Mouse (Mus musculus) forebrain, postnatal 0 days (tissue): ENCODE results near the gene Nebl. TPM values are rescaled to one million over a fixed set of nuclear protein-coding genes. Genes with fewer than 3 reads are reported as not detected.

ENCODE experiments used
- ATAC-seq: fragments of 200-750 bp; cut with Nextera tagmentation; 2 replicates; pipeline ENCODE4 v1.8.0; 2017; ENCODE audit warnings: mild to moderate bottlenecking, moderate library complexity
- DNase-seq: peaks from one replicate; pipeline ENCODE4 v3.0.0-alpha.2; 2015
- H3K27ac ChIP-seq: fragments of 300-500 bp; sonication (generic); 2 replicates; pipeline ENCODE4 v1.5.1; 2014; ENCODE audit warnings: low read depth, mild to moderate bottlenecking, antibody characterized with exemption, low read length, moderate library complexity, mixed read lengths
- H3K27me3 ChIP-seq: fragments of 300-500 bp; sonication (generic); 2 replicates; pipeline ENCODE4 v1.6.1; 2014; ENCODE audit warnings: mild to moderate bottlenecking, low read length, mixed read lengths; ENCODE audit not compliant: insufficient read depth
- H3K36me3 ChIP-seq: fragments of 300-500 bp; sonication (generic); 2 replicates; pipeline ENCODE4 v1.6.1; 2014; ENCODE audit warnings: mild to moderate bottlenecking, moderate library complexity; ENCODE audit not compliant: insufficient read depth
- H3K4me1 ChIP-seq: fragments of 300-500 bp; sonication (generic); 2 replicates; pipeline ENCODE4 v1.6.1; 2014; ENCODE audit warnings: antibody characterized with exemption; ENCODE audit not compliant: insufficient read depth
- H3K4me2 ChIP-seq: fragments of 300-500 bp; sonication (generic); 2 replicates; pipeline ENCODE4 v1.6.1; 2014; ENCODE audit warnings: low read depth, mild to moderate bottlenecking, moderate library complexity
- H3K4me3 ChIP-seq: fragments of 300-500 bp; sonication (generic); 2 replicates; pipeline ENCODE4 v1.5.1; 2014; ENCODE audit warnings: low read depth, low read length, mixed read lengths
- H3K9ac ChIP-seq: fragments of 300-500 bp; sonication (generic); 2 replicates; pipeline ENCODE4 v1.6.1; 2014; ENCODE audit warnings: mild to moderate bottlenecking
- H3K9me3 ChIP-seq: fragments of 300-500 bp; sonication (generic); 2 replicates; pipeline ENCODE4 v1.6.1; 2016; ENCODE audit warnings: low read length
- CTCF ChIP-seq: sonication (generic); IDR thresholded peaks from 2 replicates; pipeline ENCODE4 v1.5.1; 2016; ENCODE audit warnings: antibody characterized with exemption, control low read depth, low read depth
- WGBS: fragments of 180-500 bp; shearing (Covaris S2); extraction: QIAGEN DNeasy Blood & Tissue Kit; methylation state at CpG from one replicate; pipeline ENCODE4 v1.1.7; 2014; 5-methylcytosine and 5-hydroxymethylcytosine counted together
- polyA plus RNA-seq: library from polyadenylated mRNA; unstranded; fragments of >200 nt; fragmentation: Nextera tagmentation; extraction: Ambion mirVana; gene quantifications from 2 replicates; pipeline ENCODE4 v1.2.1, GENCODE M21; 2015
- total RNA-seq: library from RNA; depleted of rRNA; stranded (reverse); fragments of >200 nt; gene quantifications from 2 replicates; pipeline ENCODE4 v1.2.3, GENCODE M21; 2014

Nebl gene
- total and polyA plus RNA-seq, 2 experiments from 2014 or later = 9.2 to 27.8 TPM

DNA sequence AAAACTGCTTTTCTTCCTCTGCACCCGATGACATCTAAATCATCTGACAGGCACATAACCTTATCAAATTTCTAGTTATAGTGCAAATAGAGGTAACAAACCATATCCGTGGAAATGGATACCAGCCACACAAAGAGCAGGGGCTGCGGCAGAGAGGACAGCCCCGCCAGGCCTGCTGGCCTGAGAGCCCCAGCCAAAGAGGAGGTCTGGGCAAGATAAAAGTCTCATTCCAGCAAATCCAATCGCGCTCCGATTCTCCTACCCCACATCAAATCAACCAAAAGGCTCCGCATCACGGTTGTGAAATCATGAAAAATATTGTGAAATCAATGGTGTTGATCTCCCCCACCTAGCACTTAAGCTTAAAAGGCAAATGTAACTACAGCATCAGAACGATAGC is 191.5 kb downstream of the Nebl start:
- TF ChIP-seq CTCF = no peak
- Histone ChIP-seq H3K36me3 (no peaks in the 10 kb centered on the region), H3K9me3 (no peaks in the 10 kb centered on the region), H3K27ac (no peak overlapping the region), H3K4me1 (no peaks in the 10 kb centered on the region), H3K9ac (no peak overlapping the region), H3K4me2 (no peak overlapping the region), H3K27me3 (no peaks in the 10 kb centered on the region), H3K4me3 (no peak overlapping the region)
- ATAC-seq (no peak), DNase-seq (no peak)
- WGBS = 86% methylated on average over 10 of the region's 10 CpGs

DNA sequence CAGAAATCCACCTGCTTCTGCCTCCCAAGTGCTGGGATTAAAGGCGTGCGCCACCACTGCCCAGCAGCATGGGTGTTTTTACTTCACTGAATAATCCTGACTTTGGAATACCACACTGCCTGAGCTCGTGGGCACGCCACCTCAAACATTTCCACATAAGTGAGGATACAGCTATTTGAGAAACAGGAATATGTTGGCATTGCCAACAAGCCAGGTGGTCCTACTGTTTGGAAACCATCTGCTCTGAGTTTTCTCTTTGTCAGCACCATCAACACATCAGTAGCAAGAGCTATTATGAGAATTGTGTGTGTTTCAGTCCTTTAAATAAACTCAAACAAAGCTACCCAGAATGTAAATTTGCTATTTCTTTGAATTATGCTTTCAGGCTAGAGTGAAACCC is 192.8 kb downstream of the Nebl start:
- no peaks in the 10 kb centered on the region for H3K4me1 ChIP-seq
- TF ChIP-seq CTCF = no peak
- H3K9ac ChIP-seq = no peak overlapping the region
- H3K9me3 ChIP-seq = no peaks in the 10 kb centered on the region
- no peaks in the 10 kb centered on the region for H3K36me3 ChIP-seq
- H3K27me3 ChIP-seq = no peaks in the 10 kb centered on the region
- DNase-seq (peak; percentile 76), ATAC-seq (peak; percentile 81)
- no peak overlapping the region for H3K27ac ChIP-seq
- H3K4me3 ChIP-seq = no peak overlapping the region
- no peak overlapping the region for H3K4me2 ChIP-seq
- WGBS = 69% methylated on average over 4 of the region's 4 CpGs

DNA sequence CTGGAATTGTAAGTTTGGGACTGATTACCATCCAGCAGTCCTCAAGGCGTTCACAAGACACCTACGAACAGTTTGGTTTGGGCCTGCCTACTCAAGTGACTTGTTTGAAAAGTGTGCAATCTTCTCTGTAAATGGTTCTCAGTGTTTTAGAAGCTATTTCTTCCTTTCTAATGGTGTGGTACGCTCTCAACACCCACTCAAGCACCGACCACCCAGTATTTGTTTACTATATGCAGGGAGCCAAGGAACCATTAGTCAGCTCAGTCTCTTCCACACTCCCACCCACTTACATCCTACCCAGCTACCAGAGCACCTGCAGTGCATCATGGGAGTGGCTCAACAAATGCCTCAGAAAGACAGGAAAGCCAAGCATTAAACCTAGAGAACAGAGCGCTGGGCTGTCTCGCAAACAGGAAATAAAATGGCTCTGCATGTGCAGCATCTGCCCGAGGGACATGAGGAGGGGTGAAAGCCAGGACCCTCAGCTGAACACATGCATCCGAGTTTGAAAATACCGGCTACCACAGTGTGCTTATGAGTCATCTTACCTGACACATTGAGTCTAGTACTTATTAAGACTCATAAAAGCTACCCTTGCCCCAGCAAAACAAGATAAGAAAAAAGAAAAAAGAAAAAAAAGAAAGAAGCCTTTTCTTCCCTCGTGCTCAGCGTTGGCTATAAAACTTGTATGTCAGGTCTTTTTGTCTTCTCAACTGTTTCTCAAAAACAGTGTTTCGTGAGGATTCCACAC is 199.7 kb downstream of the Nebl start:
- DNase-seq = no peak
- no peak for ATAC-seq
- H3K9me3 ChIP-seq = no peaks in the 10 kb centered on the region
- no peaks in the 10 kb centered on the region for H3K36me3 ChIP-seq
- H3K27me3 ChIP-seq = no peaks in the 10 kb centered on the region
- H3K4me1 ChIP-seq = no peaks in the 10 kb centered on the region
- H3K4me2 ChIP-seq = no peak overlapping the region
- no peak for TF ChIP-seq CTCF
- WGBS = 86% methylated on average over 12 of the region's 12 CpGs
- H3K27ac ChIP-seq = no peak overlapping the region
- H3K4me3 ChIP-seq = no peak overlapping the region
- no peak overlapping the region for H3K9ac ChIP-seq

DNA sequence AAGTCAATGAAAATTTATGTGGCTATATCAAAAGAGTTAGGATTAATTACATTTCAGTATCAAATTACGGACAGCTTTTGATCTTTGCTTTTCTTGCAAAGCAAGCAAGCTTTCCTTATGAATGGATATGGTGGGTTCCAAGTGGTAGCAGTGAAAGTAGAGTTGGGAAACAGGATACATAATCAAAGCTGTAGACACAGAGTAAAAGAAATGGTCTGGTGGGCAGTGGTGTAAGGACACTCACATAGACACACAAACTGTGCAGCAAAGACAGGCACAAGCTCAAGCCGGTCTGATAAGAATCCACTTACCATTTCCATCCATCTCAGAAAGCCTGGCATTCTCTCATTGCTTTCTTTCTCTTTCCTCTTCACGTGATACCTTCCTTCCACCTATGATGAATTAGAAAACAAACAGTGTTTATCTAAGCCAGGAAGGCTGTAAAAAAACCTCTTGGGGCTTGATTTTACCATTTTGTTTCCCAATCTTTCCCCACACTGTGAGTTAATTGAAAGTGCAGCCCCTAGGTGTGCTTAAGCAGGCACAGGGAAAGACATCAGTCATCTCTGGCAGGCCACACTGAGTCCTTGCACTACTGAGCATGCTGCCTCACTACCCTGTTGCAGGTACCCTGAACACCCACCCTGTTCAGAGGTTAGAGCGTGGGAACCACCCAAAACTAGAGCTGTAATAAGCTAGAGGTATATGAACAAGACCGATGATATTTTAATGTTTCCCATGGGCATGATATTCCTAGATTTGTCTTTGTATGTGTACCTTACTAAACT is 205.3 kb downstream of the Nebl start:
- WGBS = 83% methylated on average over 5 of the region's 5 CpGs
- Histone ChIP-seq H3K36me3 (no peaks in the 10 kb centered on the region), H3K9me3 (no peaks in the 10 kb centered on the region), H3K4me2 (no peak overlapping the region), H3K27me3 (no peaks in the 10 kb centered on the region), H3K4me1 (no peaks in the 10 kb centered on the region), H3K4me3 (no peak overlapping the region), H3K27ac (no peak overlapping the region), H3K9ac (no peak overlapping the region)
- no peak for TF ChIP-seq CTCF
- DNase-seq (no peak), ATAC-seq (no peak)

DNA sequence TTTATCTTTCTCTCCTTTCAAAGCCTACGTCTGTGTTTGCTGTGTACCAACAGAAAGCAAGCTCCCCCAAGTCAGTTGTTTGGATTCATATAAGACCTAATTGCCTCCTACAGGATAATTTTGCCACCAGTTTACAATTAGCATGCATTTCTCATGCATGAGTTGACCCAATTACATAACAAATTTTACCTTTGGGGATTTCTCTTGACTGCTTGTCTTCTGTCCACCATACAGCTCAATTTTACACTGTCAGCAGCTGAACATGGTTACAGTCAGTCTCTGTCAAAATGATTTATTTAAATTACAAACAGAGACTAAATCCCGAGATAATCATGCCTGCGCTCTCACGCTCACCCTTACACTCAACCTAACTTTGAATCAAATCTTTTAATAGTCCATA is 206.1 kb downstream of the Nebl start:
- 34% methylated on average over 4 of the region's 4 CpGs for WGBS
- H3K4me1 ChIP-seq = no peaks in the 10 kb centered on the region
- no peaks in the 10 kb centered on the region for H3K36me3 ChIP-seq
- ATAC-seq (no peak), DNase-seq (no peak)
- no peaks in the 10 kb centered on the region for H3K27me3 ChIP-seq
- no peak for TF ChIP-seq CTCF
- H3K9me3 ChIP-seq = no peaks in the 10 kb centered on the region
- no peak overlapping the region for H3K4me3 ChIP-seq
- H3K27ac ChIP-seq = no peak overlapping the region
- H3K9ac ChIP-seq = no peak overlapping the region
- H3K4me2 ChIP-seq = no peak overlapping the region

DNA sequence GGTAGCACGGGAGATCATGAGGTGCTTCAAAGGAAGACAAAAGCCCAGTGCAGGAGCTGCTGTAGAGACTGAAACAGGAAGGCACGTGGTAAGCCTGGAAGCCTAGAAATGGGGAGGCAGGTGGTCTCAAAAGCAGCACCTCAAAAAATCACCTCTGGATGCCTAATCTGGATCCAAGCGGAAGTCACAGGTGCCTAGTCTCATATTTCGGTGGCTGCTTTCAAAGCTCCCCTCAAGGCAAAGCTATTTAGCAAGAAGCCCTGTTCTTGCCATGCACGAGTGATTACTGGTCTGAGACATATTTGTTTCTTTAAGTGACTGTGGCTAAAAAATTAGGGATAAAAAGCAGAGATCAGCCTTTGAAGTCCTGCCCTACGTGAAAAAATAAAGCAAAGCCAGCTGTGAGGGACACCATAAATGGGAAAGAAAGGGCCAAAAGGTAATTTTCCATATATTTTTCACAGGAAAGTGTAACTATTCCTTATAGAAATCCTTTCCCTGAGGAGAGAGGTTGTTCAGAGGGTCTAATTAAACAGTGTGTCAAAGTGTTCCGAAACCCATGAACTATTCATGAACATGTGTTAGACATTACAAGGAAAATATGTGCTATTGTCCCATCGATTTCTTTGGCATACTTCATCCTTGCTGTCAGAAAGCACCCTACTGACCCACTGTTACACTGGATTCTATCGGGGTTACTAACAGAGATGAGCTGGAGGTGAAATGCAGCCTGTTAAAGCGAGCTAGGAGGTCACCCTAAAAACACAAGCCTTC is 206.9 kb downstream of the Nebl start:
- Histone ChIP-seq H3K27me3 (no peaks in the 10 kb centered on the region), H3K27ac (no peak overlapping the region), H3K4me2 (no peak overlapping the region), H3K4me3 (no peak overlapping the region), H3K36me3 (no peaks in the 10 kb centered on the region), H3K9me3 (no peaks in the 10 kb centered on the region), H3K9ac (no peak overlapping the region), H3K4me1 (no peaks in the 10 kb centered on the region)
- no peak for ATAC-seq
- 44% methylated on average over 10 of the region's 10 CpGs for WGBS
- DNase-seq = no peak
- no peak for TF ChIP-seq CTCF
